Mouse (Mus musculus) gastrocnemius, postnatal 10 days (tissue): Measurements from ENCODE around the gene BC004004. TPM values are rescaled to one million over a fixed set of nuclear protein-coding genes. Genes with fewer than 3 reads are reported as not detected.
"Not testable (repeated sequence)": the region's sequence is repeated elsewhere in the genome, so short reads cannot be mapped to it uniquely, and the experiment has no call there.

ENCODE experiments used
- DNase-seq: peaks from one replicate; pipeline ENCODE4 v3.0.0; 2021; ENCODE audit warnings: mixed read lengths
- total RNA-seq, 2 experiments: library from RNA; stranded (reverse); gene quantifications; 2 replicates each; pipeline ENCODE4 v1.2.3; 2021

BC004004 gene
- total RNA-seq, 2 experiments from 2014 or later, result 115 to 118 TPM

- no peak for DNase-seq
These were observed 8.1 kb upstream of the BC004004 start for GRCm38 (mm10) chr17:29260501-29260900.

GRCm38 (mm10) chr17:29261603-29262258 is 6.9 kb upstream of the BC004004 start:
- no peak for DNase-seq

- no peak for DNase-seq
These were observed 6.3 kb upstream of the BC004004 start for GRCm38 (mm10) chr17:29262259-29262649.

- no peak for DNase-seq
These were observed 5.2 kb upstream of the BC004004 start for GRCm38 (mm10) chr17:29263417-29263816.

- DNase-seq, result peak; percentile 84
These were observed 4.6 kb upstream of the BC004004 start, which contains the start of gene Ppil1 for GRCm38 (mm10) chr17:29263840-29264633. Gene Ppil1 (minus strand): TSS chr17:29264186.

- DNase-seq, result no peak
These were observed 3.8 kb upstream of the BC004004 start for GRCm38 (mm10) chr17:29264760-29265159.

- not testable (repeated sequence) for DNase-seq
These were observed 1.5 kb upstream of the BC004004 start for GRCm38 (mm10) chr17:29267040-29267439.

GRCm38 (mm10) chr17:29267931-29268681 is 482 bp upstream of the BC004004 start:
- no peak for DNase-seq

- DNase-seq, result no peak
These were observed 740 bp downstream of the BC004004 start for GRCm38 (mm10) chr17:29269349-29269706.

- DNase-seq, result no peak
These were observed 1.6 kb downstream of the BC004004 start for GRCm38 (mm10) chr17:29270148-29270698.

- no peak for DNase-seq
These were observed 4.6 kb downstream of the BC004004 start for GRCm38 (mm10) chr17:29273156-29273555.

- DNase-seq, result no peak
These were observed 5.3 kb downstream of the BC004004 start for GRCm38 (mm10) chr17:29273889-29274288.

- DNase-seq, result no peak
These were observed 11.8 kb downstream of the BC004004 start for GRCm38 (mm10) chr17:29280422-29280821.

- DNase-seq, result no peak
These were observed 13.0 kb downstream of the BC004004 start for GRCm38 (mm10) chr17:29281541-29281940.

- no peak for DNase-seq
These were observed 13.8 kb downstream of the BC004004 start for GRCm38 (mm10) chr17:29282216-29282952.

GRCm38 (mm10) chr17:29291793-29292192 is 23.2 kb downstream of the BC004004 start:
- DNase-seq, result no peak

- no peak for DNase-seq
These were observed 24.4 kb downstream of the BC004004 start for GRCm38 (mm10) chr17:29292996-29293395.

GRCm38 (mm10) chr17:29293807-29294605 is 25.4 kb downstream of the BC004004 start:
- peak; percentile 47 for DNase-seq

- no peak for DNase-seq
These were observed 27.2 kb downstream of the BC004004 start for GRCm38 (mm10) chr17:29295835-29296234.

GRCm38 (mm10) chr17:29297321-29297720 is 28.7 kb downstream of the BC004004 start:
- no peak for DNase-seq

- DNase-seq, result no peak
These were observed 29.2 kb downstream of the BC004004 start for GRCm38 (mm10) chr17:29297813-29298212.
